Mouse (Mus musculus): ENCODE measurements around the gene Rnf38.
A peak's percentile ranks its signal among the peaks of the same experiment; 100 is the strongest.

Rnf38 gene

DNA sequence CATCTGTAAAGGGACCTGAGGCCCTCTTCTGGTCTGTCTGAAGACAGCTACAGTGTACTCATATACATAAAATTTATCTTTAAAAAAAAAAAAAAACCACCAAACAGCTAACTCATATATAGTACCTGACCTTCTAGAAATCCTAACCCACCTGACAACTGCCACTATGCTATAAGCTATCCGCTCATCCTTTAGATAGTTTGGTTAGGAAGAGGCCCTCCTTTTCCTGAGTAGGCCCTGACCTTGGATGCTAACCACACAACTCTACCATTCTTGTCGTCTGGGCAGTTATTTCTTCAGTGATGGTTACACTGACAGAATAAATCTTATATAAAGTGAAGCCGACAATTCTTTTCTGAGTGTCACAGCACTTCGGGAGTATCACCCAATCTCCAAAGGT is 80.7 kb downstream of the Rnf38 start:
- no peak for DNase-seq (ENCODE audit: inconsistent age in 2 of 2, low spot score in 1 of 2)

DNA sequence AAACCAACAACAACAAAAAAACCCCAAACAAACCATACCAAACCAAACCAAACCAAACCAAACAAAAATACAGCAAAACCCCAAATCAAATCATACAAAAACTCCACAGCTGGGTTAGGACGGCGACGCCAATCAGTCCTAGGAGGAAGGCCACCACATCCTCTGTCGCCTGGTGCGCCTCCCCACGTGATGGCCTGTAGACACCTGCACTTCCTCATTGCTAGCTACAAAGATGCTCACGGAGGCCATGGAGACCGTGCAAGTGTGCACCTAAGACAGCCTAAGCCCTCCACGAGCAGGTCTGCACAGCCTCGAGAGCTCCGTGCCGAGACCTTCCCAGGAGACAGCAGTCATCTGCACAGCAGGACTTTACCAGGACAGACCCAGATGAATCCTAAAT is 106.8 kb downstream of the Rnf38 start:
- no peak for DNase-seq (ENCODE audit: inconsistent age in 2 of 2, low spot score in 1 of 2)

DNA sequence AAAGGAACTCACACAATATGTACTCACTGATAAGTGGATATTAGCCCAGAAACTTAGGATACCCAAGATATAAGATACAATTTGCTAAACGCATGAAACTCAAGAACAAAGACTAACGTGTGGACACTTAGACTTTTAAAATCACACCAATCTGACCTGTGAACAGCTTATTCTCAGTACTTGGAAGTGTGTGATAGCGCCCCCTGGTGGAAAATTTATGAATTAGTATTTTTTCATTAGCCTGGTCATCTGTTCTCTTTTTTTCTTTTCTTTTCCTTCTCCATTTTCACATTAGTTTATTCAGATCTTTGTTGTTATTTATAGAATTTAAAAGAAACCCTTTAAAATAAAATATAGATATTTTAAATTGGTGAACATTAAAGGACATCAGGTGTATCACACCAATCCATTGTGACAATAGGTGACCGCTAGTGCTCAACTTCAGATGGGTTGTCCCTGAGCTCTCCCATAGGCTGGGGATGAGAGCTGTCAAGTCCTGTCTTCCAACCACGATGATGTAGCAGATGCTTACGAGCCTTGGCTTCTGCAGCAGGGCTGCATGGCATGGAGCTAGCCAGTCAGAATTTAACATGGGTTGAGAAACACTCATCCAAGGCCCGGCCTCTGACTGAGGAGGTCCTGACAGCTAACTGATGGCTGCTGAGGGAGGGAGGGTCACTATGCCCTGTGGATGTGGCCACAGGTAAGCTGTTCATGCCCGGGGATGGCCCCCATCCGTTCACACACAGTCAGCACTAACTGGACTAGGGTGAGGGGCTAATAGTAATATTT is 114.0 kb downstream of the Rnf38 start:
- peak in 1 of 2 experiments; percentile 79 for DNase-seq (ENCODE audit: inconsistent age in 2 of 2, low spot score in 1 of 2)

DNA sequence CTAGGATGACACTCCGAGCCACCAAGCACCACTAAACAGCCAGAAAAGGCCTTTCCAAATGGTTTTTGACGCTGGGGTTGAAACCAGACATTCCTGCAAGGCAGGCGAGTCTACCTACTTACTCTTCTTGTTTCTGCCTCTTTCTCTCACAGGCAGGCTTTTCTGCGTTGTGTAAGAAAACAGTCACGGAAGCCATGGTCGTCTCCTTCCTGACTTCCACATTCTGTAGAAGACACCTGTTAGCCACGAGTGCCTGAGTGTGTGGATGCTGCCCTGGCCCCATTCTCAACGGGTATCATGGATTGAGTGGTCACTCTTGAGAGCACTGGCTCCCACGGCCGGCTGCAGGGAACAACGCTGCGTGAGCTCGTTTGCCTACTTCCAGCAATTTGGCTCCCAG is 118.5 kb downstream of the Rnf38 start:
- DNase-seq (ENCODE audit: inconsistent age in 2 of 2, low spot score in 1 of 2): no peak

DNA sequence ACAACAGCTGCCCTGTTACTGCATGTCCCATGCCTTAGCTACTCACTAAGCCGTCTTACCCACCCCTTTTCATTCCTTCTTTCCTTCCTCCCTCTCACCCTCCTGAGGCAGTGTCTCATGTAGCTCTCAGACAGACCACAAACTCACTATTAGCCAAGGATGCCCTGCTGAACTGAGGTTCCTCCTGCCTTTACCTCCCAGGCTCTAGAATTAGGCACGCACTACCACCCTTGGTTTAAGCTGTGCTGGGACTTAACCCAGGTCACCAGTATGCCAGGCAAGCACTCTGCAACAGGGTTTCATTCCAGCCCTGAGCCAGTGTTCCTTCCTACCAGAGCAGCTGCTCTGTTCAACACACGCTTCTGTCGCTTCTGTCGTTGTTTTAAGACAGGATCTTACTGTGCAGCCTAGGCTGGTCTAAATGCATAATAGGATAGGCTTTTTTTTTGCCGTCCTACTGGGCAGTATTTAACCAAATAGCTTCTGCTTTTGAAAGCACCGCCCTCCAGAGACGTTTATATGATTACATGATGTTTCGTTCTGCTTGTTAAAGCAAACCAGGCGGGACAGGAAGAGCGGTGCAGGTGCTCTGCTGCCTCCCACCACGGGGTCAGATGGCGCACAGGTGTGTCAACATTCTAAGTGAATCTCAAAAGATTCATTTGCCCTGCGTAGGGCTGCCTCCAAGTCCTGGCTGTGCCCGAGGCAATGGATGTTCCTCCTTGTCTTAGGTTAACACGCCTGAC is 120.0 kb downstream of the Rnf38 start:
- DNase-seq (ENCODE audit: inconsistent age in 2 of 2, low spot score in 1 of 2): no peak

DNA sequence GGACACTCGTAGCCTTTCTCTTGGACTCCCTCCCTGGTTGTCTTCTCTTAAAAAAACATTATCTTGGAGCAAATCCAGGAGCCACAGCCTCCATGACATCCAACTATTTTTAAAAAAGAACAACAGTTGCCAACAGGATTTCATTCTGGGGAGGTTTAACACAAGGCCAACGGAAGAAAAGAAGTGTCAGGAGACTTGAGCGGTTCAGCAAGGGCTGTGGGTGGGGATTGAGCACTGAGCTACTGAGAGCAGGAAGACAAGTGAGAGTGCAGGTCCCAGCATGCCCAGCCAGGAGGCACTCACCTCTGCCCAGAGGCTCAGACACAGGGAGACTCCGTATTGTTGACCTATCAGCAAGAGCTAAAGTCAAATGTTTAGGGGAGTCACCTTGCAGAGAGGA is 120.8 kb downstream of the Rnf38 start:
- DNase-seq (ENCODE audit: inconsistent age in 2 of 2, low spot score in 1 of 2): peak in 1 of 2 experiments; percentile 39

DNA sequence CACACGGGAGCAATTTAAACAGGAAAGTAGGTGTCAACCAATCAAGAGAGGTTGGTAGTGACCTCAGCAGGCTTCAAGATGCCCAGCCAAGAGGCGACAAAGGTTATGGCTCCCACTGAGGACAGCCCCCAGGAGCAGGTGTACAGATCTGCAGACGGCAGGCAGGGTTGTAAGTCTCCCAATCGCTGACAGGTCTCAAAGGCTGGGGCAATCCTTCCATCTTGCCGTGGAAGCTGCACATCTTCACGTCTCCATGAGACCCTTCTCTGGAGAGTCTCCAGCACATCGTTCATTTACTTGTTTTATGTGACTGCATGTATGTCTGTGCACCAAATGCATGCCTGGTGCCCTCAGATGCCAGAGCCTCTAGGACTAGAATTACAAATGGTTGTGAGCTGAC is 122.8 kb downstream of the Rnf38 start:
- DNase-seq (ENCODE audit: inconsistent age in 2 of 2, low spot score in 1 of 2): no peak

DNA sequence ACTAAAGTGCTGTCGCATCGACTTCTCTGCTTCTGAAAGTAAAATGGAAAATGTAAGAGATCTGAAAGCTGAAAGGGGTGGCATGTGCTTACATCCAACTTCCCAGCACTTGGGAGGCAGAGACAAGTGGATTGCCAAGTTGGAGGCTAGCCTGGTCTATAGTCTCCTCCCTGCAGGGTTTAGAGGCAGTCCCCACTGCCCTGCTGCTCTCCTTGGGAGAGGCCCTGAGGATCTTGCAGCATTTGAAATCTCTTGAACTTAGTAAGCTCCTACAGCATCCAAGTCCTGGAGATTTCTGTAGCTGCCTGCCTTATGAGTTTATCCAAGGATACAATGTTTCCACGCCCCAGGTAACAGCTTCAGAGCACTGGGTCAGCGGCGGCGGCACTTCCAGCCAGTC is 125.3 kb downstream of the Rnf38 start:
- DNase-seq (ENCODE audit: inconsistent age in 2 of 2, low spot score in 1 of 2): no peak

DNA sequence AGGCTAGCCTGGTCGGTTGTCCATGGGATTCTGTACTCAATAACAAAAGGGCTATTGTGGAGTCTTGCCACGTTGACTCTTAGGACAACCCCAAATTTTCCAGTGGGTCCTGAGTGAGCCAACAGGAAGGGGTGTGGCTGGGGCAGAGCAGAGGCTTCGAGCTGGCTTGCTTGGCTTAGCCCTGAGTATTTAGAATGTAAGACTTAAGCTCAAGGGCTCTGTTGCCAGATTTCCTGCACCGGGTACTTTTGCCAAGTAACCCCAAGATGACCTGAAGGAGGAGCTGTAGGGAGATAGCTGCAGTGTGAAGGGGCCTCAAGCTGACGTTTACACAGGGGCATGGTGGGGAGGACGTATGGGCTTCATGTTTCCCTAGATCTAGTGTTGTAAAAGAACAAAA is 126.2 kb downstream of the Rnf38 start:
- DNase-seq (ENCODE audit: inconsistent age in 2 of 2, low spot score in 1 of 2): peak; percentile 10 to 35

DNA sequence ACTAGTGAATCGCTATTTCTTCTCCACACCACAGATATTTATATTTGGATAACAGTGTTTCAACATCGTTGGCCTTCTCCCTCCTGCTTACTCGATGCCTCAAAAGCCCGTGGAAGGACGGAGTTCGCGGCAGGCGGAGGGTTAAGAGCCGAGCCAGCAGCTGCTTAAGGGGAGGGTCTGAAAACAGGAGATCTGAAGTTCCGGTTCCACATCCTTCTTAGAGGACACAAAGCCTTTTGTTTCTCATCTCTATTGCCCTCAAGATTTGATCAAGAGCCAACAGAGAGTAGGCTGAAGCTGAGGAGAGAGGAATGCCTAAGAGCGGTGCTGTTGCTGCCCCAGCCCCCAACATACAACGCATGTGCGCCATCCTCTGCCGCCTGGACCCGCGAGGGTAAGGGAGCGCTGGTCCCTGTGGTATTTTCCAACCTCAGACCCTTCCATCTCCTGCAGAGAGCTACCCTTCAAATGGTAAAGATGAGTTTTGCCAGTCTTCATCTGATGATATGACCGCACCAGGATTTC is 127.2 kb downstream of the Rnf38 start:
- no peak for DNase-seq (ENCODE audit: inconsistent age in 2 of 2, low spot score in 1 of 2)

DNA sequence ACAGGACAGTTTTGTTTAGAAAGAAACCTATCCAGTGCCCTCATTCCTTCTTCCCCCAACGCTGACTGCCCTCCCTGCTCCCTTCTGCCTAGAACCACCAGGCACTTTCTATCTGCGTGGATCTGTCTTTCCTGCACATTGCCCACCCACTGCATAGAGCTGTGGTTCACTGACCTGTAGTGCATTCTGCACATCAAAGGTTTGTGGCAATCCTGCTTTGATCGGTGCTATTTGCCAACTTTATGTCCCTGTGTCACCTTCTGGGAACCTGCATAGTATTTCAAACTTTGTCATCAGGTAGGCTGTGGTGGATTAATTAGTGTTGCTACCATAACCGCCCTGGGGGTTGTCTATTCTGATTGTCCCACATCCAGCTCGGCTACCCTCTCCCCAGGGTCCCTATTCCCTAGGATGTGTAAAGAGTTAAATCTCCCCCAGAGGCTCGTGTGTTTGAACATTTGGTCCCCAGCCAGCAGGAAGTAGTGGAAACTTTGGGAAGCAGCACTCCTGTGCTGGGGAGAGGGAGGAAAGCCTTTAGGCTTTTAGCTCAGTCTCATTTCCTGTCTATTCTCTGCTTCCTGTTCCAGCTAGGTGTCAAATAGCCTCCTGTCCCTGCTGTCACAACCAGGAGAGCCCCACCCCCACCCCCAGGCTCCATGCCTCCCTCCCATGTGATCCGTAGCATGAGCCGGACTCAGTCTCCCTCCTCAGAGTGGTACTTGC is 129.2 kb downstream of the Rnf38 start:
- no peak for DNase-seq (ENCODE audit: inconsistent age in 2 of 2, low spot score in 1 of 2)

DNA sequence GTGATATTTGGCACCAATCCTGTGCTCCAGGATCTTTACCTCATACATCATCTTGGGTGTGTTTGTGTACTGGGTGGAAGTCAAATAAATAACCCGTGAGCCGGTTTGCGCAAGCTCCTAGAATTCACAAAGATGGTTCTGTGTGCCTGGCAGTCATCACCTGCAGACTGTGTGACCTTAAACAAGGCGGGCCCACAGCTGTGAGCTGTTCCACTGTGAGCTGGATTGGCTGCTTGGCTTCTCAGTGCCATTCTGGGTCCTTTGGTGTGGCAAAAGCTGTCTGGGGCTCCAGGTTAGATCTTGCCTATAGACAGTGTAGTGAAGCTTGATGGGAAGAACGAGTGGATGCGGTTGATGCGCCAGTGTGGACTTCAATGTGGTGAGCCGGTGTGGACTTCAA is 130.0 kb downstream of the Rnf38 start:
- no peak for DNase-seq (ENCODE audit: inconsistent age in 2 of 2, low spot score in 1 of 2)

DNA sequence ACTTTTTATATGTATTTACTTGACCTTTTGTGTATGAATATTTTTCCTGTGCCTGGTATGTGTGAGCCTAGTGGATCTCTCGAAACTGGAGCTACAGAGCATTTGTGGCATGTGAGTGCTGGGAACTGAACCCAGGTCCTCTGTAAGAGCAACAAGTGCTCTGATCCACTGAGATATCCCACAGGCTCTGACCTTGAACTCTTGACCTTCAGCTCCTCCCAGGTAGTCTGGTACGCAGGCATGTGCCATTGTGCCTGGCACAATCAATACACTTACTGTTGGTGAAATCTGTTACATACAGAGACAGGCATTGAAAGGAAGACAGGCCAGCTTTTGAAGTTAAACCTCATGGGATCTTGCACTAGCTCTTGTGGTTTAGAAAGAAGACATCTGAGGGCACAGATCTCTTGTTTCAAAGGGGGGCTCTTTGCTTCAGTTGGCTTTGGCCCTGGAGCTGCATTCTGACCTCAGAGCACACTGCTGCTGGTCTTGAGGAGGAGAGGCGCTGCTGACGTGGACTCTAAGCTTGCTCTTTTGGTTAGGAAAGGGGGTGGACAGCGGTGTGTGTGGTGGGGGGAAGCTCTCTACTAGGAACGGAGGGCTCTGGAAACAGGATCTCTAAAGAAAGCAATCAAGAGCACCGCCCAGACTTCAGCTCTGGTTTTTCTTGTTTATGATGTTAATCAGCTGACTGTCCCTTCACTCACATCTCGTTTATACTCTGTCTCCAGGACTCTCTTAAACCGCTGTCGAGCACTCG is 135.8 kb downstream of the Rnf38 start:
- DNase-seq (ENCODE audit: inconsistent age in 2 of 2, low spot score in 1 of 2): no peak

DNA sequence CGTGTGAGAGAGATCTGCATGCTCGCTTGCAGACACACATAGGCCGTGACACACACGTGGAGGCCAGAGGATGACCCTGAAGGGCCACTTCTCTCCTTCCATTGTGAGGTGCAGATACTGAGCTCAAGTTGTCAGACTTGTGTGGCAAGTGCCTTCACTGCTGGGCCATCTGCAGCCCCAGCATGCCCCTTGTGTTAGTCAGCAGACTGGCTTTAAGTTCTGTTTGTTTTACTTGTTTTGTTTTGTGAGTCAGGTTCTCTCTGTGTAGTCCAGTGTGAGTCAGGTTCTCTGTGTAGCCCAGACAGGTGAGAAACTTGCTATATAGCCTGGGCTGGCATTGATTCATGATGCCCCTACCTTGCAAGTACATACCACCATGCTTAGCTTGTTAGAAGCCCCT is 139.1 kb downstream of the Rnf38 start:
- DNase-seq (ENCODE audit: inconsistent age in 2 of 2, low spot score in 1 of 2): no peak

DNA sequence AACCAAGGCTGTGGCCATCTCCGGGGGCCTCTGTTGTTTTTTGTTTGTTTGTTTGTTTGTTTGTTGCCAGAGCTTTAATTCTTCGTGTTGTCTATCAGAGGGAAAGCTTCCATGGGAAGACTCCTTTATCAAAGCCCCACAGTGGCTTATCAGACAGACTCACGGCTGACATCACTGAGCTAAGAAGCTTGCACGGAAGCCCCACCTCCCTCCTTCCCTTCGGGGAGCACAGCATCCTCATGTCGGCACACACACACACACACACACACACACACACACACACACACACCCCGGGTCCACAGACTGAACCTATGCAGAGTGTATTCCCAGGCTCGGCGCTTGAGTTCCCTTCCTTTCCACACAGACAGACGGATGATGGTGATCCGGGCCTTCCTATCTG is 141.2 kb downstream of the Rnf38 start:
- DNase-seq (ENCODE audit: inconsistent age in 2 of 2, low spot score in 1 of 2): no peak

DNA sequence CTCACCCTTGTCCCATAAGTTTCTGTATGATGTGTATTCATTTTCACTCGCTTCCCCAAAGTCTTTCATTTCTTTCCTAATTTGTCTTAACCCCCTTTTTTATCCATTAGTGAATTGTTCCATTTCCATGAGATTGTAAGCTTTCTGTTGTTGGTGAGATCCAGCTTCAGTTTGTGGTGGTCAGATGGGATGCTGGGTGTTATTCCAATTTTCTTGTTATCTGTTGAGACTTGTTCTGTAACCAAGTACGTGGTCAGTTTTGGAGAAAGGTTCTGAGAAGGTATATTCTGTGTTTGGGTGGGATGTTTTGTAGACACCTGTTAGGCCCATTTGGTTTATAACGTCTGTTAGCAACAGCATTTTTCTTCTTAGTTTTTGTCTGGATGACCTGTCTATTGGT is 148.0 kb downstream of the Rnf38 start:
- no peak for DNase-seq (ENCODE audit: inconsistent age in 2 of 2, low spot score in 1 of 2)

DNA sequence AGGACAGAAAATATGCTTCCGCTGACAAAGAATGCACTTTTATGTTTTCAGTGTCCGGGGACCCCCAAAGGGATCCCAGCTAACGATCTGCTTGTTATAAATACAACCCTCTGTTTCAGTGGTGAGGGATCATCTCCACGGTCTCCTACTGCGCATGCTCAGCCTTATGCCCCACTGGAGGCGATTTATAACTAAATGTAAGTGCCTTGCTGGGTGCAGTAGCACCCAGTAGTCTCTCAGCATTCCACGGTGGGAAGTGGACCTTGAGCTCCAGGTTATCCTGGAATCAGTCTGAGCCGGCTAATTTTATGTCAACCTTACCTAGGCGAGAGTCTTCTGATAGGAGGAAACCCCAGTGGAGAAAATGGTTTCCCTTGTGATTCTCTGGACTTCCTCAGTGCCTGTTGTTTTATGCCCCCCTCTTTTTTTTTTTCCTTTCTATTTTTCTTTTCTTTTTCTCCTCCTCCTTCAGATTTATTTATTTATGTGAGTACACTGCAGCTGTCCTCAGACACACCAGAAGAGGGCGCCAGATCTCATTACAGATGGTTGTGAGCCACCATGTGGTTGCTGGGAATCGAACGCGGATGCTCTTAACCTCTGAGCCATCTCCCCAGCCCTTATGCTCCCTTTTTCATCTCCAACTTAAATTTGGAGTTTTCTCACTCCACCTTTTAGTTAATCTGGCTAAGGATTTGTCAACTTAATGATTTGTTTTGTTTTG is 148.8 kb downstream of the Rnf38 start:
- no peak for DNase-seq (ENCODE audit: inconsistent age in 2 of 2, low spot score in 1 of 2)

DNA sequence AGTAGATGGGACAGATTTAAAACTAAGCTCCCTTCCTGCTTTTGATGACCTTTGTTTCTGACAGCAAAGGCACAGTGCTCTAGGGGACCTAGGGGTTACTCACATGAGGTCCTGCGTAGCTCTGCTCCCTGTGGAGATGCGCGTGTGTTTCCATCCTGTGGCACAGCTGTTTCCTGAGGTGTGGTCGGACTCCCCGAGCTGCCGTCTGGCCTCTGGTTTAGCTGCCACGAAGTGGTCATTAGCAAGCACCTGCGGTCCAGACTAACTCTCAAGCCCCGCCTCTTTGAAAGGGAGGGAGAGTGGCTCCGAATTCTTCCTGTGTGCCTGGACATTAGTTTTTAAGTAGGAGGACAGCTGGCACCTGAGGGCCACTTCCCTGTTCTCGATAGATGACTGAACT is 149.6 kb downstream of the Rnf38 start, which contains the start of gene Gne:
Gene Gne, minus strand, starts transcription at position 233 of the 400 bp plus-strand sequence.
- no peak for DNase-seq (ENCODE audit: inconsistent age in 2 of 2, low spot score in 1 of 2)

DNA sequence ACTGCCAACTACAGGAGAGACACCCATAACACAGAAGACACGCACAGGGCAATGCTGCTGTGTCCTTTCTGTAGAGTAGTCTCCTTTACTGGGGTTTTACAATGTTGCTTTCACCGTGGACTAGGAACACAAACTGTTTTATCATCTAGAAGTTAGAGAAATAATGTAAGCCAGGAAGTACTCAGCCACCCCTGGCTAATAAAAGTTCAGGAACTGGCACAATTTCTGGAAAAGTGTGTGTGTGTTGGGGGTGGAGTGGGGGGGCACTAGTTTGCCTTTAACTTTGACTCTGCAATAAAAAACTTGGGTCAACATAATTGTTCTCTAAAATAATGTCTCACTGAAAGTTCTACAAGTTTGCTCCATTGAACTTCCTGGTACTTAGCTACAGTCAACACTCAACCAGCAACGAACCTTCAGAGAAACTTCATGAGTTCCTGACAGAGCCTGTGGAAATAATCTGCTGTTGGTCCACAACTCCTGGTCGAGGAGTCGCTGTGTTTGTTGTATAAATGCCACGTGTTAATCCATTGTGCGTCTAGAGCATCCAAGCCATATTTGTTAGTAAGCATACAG is 155.1 kb downstream of the Rnf38 start:
- DNase-seq (ENCODE audit: inconsistent age in 2 of 2, low spot score in 1 of 2): no peak
